Mouse (Mus musculus): ENCODE measurements around the gene Pdzk1. TPM values are rescaled to one million over a fixed set of nuclear protein-coding genes. Genes with fewer than 3 reads are reported as not detected.

Pdzk1 gene
- total RNA-seq, 2 experiments from 2014 or later: 0.16 to 0.29 TPM

DNA sequence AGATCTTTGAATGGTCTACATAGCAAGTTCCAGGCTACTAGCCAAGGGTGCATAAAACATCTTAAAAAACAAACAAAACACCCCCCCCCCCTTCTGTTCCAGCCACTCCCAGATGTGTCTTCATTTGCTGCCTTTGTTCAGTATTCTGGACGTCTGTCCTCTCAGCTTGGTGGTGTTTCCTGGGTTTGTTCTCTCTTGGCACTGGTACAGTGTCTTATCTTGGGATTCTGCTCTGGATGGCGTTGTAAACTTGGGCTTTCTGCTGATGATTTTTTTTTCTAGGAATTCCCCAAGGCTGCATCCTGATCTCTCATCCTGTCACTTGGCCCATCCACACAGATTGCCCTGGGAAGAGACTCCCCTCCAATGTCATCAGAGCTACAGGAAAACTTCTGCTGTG, 7.3 kb downstream of the Pdzk1 start:
- no peak for DNase-seq

DNA sequence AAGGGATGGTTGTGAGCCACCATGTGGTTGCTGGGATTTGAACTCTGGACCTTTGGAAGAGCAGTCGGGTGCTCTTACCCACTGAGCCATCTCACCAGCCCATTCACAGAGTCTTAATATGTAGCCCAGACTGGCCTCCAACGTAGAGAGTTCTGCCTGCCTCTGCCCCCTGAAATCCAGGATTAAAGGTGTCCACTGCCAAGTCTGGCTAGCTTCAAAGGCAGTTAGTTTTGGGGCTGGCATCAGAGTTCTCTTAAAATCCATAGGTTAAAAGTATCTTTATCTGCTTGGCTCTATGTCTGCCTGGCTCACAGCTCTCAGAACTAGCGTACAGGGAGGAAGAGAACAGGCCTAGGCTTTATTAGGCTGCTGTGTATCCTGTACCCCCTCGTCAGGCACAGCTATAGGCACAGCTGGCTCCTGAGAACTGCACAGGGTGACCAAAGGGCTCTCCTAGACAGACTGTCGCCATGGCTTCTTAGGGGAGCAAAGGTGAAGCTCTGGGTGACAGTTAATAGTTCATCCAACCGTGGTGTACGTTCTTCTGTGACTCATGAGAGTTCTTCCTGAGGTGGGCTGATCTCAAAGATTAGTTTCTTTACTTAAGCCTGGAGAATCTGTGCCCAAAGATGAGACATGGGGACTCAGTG, 10.0 kb downstream of the Pdzk1 start:
- no peak for DNase-seq

- DNase-seq: no peak
Observed at GRCm38 (mm10) chr3:96845191-96845590, 16.1 kb downstream of the Pdzk1 start.

DNA sequence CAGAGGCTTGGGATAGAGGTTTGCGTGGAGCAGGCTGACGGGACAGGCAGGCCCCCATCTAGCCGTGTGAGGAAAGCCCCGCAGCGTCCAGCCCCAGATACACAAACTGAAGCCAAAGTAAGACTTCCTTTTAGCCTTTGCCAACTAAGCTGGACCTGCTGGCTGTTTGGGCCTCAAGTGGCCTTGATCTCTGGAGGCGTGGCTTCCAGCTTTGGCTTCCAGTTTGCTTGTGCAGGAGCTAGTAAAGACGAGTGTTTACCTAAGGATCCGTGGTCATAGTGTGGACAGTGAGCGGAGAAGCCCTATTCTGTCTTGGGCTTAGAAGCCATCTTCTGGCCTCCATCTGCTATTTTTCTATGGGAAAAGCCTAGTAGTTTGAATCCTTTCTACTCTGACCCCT, 16.7 kb downstream of the Pdzk1 start:
- no peak for DNase-seq

DNA sequence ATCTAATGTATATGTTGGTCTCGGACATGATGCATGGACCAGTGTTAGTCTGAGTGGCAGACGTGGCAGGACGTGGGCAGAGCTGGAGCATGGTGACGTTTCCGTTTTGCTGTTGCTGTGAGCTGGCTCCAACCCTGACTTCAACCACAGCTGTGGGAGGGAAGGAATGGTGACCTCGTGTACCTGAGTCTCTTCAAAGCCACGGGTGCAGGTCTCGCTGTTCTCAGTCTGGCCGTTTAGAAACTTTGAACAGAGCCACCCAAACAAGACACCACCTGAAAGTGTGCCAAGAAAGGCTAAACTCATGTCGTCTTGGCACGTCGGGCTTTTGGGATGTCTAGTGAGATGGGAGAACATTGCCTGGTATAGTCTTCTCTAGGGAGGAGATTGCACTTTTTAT, 17.9 kb downstream of the Pdzk1 start:
- DNase-seq: no peak

DNA sequence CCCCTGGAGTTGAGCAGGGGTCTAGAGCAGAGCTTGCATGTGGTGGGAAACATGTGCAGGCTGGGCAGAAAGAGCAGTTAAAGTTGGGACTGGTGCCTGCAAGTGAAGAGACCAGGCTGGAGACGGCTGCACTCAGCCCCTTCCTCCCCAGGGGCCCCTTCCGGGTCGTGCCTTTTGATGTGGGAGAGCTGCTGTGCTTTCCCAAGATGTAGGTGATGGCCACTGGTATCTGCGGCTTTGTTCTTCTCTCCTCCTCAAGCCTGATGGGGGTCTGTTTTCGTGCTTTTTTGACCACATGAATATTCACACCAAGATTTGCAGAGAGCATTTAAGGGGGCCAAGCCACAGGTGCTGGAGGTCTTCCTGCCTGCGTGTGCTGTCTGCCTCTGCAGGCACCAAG, 18.6 kb downstream of the Pdzk1 start:
- no peak for DNase-seq

- DNase-seq: no peak
Observed at GRCm38 (mm10) chr3:96848470-96848869, 19.4 kb downstream of the Pdzk1 start.

DNA sequence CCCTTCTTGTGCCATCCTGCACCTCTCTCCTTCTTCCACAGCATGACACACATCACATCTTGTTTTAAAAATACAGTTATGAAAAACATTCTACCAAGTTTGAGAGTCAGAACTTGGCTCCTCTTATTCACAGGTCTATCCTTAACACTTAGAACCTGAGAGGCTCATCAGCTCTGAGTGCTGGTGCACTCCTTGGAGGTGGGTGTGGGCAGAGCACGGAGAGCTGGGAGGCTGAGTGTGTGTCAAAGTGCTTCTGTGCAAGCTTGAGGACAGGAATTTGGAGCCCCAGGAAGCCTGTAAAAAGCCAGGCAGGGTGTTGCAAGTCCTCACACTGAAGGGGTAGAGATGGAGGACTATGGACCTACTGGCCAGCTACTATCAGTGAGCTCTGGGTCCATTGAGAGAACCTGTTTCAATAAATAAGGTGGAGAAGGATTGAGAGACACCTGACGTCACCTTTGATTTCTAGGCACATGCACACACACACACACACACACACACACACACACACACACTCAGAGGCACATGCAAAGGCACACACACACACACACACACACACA, 20.2 kb downstream of the Pdzk1 start:
- no peak for DNase-seq

GRCm38 (mm10) chr3:96852561-96852960, 23.5 kb downstream of the Pdzk1 start:
- DNase-seq: no peak

GRCm38 (mm10) chr3:96854376-96854775, 25.3 kb downstream of the Pdzk1 start:
- DNase-seq: no peak

GRCm38 (mm10) chr3:96855833-96856232, 26.7 kb downstream of the Pdzk1 start:
- DNase-seq: no peak

DNA sequence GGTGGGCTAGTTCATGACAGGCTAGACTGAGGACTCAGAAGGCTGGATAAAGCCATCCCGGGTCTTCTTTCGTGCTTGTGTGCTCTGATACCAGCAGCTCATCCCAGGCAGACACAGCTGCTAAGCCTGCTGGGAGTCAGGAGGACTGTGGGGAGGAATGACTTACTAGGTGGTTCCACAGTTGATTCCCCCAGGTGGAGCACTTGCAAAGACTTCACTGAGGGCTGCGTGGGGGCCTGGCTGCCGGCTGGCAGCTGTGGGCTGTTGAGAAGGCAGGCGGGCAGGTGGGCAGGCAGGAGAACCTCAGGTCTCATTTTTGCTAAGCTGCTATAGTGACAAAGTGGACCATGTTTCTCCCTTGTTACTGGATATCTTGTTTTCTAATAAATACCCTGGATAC, 31.4 kb downstream of the Pdzk1 start:
- no peak for DNase-seq

- DNase-seq: no peak
Observed at GRCm38 (mm10) chr3:96867863-96868262, 38.8 kb downstream of the Pdzk1 start.

DNA sequence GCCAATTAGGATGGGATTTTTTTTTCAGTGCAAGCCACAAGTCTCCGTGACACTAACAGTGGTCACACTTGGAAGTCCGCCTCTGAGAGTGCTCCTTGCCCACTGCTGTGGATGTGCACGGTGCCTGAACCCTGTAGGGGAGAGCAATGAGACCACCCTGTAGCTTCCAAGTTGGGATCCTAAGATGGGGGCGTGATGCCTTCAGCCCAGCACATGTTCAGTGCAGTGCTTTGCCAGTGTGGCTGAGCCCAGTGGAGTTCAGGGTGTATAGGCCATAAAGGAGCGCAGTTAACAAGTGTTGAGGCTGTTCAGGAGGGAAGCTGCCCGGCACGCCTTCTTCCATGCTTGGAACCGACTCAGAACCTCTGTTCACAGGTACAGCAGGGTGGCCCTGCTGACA, 39.5 kb downstream of the Pdzk1 start:
- DNase-seq: no peak

DNA sequence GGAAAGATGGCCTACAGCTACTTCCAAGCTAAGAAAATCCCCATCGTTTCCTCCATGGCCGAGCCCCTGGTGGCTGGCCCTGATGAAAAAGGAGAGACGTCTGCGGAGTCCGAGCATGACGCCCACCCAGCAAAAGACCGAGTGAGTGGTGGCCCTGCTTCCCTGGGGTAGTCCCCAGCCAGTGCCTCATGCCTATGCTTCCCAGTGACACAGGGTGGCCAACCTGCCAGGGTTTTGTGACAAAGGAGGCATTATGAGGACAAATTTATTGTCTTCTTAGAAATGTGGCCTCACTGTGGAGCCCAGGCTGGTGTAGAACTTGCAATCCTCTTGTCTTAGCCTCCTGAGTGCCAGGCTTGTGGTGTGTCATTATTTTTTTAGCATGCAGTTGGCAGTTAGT, 40.0 kb downstream of the Pdzk1 start:
- DNase-seq: no peak

DNA sequence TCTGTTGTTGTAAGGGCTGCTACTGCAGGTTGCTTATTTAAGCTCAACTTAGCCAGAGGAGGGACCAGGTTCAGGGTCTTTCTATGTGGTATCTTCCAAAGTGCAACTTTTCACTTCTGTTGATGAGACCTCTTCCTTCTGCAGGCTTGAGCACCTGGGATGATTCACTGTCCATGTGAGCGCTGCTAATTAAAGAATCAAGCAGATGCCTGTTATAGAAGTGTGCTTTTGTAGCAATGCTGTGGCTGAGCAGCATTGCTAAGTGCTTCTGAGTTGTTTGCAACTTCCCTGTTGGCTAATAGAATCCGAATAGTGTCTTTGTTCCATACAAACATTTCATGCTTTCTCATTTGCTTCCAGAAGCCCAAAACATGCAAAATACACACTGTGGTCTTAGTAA, 41.2 kb downstream of the Pdzk1 start:
- DNase-seq: no peak

GRCm38 (mm10) chr3:96871070-96871469, 42.0 kb downstream of the Pdzk1 start:
- no peak for DNase-seq

DNA sequence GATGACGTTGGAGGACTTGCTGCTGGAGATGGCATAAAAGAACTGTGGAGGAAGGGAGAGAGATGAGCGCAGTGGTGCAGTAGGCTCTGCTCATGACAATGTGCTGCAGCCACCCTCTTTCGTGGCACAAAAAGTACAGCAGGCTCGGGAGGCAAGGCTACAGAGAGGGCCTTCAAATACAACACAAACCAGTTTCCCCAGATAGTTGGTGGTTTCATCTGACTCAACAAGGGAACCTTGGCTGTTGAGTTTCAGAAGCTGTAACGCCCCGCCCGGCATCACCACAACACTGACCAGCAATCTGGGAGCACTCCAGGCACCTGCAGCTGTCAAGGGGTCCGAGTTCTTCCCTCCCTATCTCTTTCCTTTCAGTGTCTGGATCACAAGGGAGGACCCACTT, 43.4 kb downstream of the Pdzk1 start:
- no peak for DNase-seq

DNA sequence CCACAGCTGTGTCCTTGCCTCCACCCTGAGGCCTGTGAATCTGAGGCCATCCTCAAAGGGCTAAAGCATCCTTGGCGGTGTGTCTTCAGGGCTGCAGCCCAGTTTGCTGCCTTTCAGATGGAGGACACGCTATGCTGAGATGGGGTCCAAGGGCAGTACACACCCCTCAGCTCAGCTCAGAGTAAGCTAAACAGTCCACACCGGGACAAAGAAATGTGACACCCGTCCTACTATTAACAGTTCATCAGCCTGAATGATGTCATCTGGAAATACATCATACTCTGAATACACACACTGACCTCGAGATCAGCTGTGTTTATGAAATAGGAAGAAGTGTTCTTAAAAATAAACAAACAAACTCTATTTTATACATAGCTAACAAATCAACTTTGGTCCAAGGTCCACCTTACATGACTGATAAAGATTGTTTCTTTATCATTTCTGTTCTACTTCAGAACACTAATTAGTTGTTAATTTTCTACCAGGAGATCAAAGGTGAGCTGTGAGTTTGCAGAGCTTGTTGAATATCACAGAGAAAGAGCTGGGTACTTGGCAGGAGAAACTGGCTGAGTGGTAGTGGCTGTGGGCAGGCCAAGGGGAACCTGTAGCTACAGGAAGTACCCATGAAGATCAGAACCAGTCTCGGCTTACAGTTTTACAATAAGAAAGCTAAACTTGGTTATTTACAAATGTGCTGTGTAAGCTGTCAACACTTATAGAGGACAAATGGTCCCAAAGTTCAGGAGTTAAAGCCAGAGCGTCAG, 45.9 kb downstream of the Pdzk1 start:
- DNase-seq: no peak

DNA sequence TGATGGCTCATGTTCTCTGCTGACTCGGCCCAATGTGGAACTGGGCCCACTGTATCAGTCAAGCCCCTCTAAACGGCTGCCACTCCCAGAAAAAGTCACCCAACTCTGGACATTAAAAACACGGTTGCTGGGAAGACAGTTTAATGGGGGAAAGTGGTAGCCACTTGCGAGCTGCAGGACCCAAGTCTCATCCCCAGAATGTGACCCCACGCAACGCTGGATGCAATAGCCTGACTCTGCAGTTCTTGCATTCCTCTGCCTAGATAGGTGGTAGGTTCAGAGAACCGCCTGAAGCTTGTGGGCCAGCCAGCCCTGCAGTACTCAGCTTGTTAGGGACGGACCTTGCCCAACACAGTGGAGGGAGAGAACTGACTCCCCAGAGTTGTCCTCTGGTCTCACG, 50.5 kb downstream of the Pdzk1 start:
- DNase-seq: no peak

DNA sequence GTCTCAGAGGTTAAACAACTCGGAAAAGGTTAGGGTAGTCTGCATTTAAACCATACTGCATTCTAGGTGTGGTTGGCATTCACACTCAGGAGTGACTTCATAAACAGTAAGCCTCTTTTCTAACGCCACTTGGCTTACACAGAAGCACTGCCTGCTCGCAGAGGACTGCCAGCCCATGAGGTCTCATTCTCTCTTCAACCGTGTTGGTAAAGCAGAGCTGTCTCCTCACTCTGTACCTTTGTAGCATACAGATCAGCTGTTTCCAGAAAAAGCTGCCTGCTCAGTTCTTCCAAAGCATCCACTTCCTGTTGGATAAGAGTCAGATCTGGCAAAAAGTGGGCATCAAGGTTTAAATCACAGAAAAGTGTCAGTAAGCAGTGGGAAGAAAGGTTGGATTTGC, 51.3 kb downstream of the Pdzk1 start:
- no peak for DNase-seq

DNA sequence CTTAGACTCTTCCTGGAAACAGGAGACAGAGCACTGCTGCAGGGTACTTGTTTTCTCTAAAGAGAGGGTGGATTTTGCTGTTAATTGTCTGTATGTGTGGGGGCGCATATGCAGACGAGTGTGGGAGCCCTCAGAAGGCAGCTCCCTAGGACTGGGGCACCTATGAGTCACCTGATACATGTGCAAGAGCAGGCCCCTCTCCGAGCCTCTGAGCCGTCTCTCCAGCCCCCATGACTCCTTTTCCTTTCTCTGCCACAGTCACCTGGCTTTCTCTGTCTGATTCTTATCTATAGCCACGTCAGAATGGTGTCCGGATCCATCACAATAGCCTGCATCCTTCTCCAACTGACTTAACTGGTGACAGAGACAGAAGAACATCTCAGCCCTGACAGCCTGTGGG, 52.5 kb downstream of the Pdzk1 start:
- no peak for DNase-seq

- no peak for DNase-seq
Observed at GRCm38 (mm10) chr3:96882061-96882849, 53.2 kb downstream of the Pdzk1 start.

Measured in heart, postnatal 4 days (tissue).